ENCODE assay signal across 11 mouse cellular contexts in the genomic region with DNA sequence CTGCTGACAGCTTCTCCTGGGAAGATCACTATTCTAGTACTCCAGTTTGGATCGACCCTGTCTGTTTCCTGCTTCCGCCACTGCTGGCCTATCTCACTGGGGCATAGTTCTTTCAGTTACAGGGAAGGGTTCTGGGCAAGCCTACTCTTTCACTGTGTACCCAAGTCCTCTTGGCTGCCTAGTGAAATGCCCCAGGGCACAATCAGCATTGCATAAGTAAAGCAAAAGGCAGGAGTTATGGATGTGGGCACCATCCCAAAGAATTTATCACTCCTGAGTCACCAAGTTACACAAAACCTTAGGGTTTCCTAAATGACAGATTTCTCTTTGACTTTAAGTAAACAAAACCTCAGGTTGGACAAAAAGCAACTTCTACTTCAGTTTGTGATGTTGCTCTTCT. TPM values are rescaled to one million over a fixed set of nuclear protein-coding genes. Genes with fewer than 3 reads are reported as not detected.
DNase-seq lines count a peak whose midpoint lies in the region; ATAC-seq lines count a peak whose summit lies in the region.
"Had no signal": no experiment of that assay in that cellular context is flagged by ENCODE, and none has a peak within 500 bp of the region (broad histone marks: within the 10 kb centered on the region; RNA-seq: fewer than 3 reads in every experiment).

No protein-coding gene starts in this region.

- H3K9ac ChIP-seq in intestine, embryonic 16.5 days (ENCODE audit: low read depth, low read length), result no peak overlapping the region
- no peak overlapping the region for H3K9ac ChIP-seq in intestine, embryonic 15.5 days
- H3K9ac ChIP-seq in liver, embryonic 12.5 days, result peak overlapping the region; percentile 82
- H3K9ac ChIP-seq: hindbrain, embryonic 13.5 days; lung, embryonic 15.5 days had no signal

- no peak overlapping the region for H3K4me3 ChIP-seq in intestine, embryonic 16.5 days (ENCODE audit: low read length)
- H3K4me3 ChIP-seq in intestine, embryonic 15.5 days (replicated peaks), result no peak overlapping the region
- H3K4me3 ChIP-seq in liver, embryonic 12.5 days, result peak overlapping the region; percentile 74; the same call in 1 of the 2 replicates
- H3K4me3 ChIP-seq: hindbrain, embryonic 13.5 days; lung, embryonic 15.5 days had no signal

- H3K27ac ChIP-seq in intestine, embryonic 16.5 days (ENCODE audit: low read length), result peak overlapping the region; percentile 31
- no peak overlapping the region for H3K27ac ChIP-seq in intestine, embryonic 15.5 days
- peak overlapping the region; percentile 100 for H3K27ac ChIP-seq in liver, embryonic 12.5 days
- H3K27ac ChIP-seq: hindbrain, embryonic 13.5 days; lung, embryonic 15.5 days had no signal

- peaks cover 39% of the 10 kb centered on the region for H3K4me1 ChIP-seq in intestine, embryonic 16.5 days (ENCODE audit: control insufficient read depth, insufficient read depth, low read length)
- peaks cover 11% of the 10 kb centered on the region for H3K4me1 ChIP-seq in intestine, embryonic 15.5 days (replicated peaks)
- H3K4me1 ChIP-seq in liver, embryonic 12.5 days, result peaks cover 91% of the 10 kb centered on the region

- ATAC-seq in intestine, embryonic 16.5 days, result no peak
- ATAC-seq in intestine, embryonic 15.5 days, result no peak
- no peak for ATAC-seq in liver, embryonic 12.5 days
- ATAC-seq in megakaryocyte, adult 5-6 weeks (ENCODE audit: poor library complexity, severe bottlenecking), result no peak

- H3K36me3 ChIP-seq in intestine, embryonic 16.5 days (ENCODE audit: control insufficient read depth, insufficient read depth, low read length), result no peaks in the 10 kb centered on the region
- no peaks in the 10 kb centered on the region for H3K36me3 ChIP-seq in intestine, embryonic 15.5 days
- peaks cover 61% of the 10 kb centered on the region for H3K36me3 ChIP-seq in liver, embryonic 12.5 days
- H3K36me3 ChIP-seq: hindbrain, embryonic 13.5 days; lung, embryonic 15.5 days had no signal

- no peak overlapping the region for H3K4me2 ChIP-seq in intestine, embryonic 16.5 days (ENCODE audit: low read depth, low read length)
- H3K4me2 ChIP-seq in intestine, embryonic 15.5 days (replicated peaks), result no peak overlapping the region
- H3K4me2 ChIP-seq in liver, embryonic 12.5 days, result peak overlapping the region; percentile 79
- H3K4me2 ChIP-seq: hindbrain, embryonic 13.5 days; lung, embryonic 15.5 days had no signal

- H3K27me3 ChIP-seq in intestine, embryonic 16.5 days (replicated peaks; ENCODE audit: control insufficient read depth, insufficient read depth, low read length), result no peaks in the 10 kb centered on the region
- H3K27me3 ChIP-seq in intestine, embryonic 15.5 days (replicated peaks), result no peaks in the 10 kb centered on the region
- H3K27me3 ChIP-seq in liver, embryonic 12.5 days (replicated peaks), result no peaks in the 10 kb centered on the region
- H3K27me3 ChIP-seq: lung, embryonic 15.5 days had no signal

- WGBS in intestine, embryonic 16.5 days, result 70% methylated on average over 2 of the region's 2 CpGs
- WGBS in intestine, embryonic 15.5 days, result 52% methylated on average over 2 of the region's 2 CpGs
- 43% methylated on average over 2 of the region's 2 CpGs for WGBS in liver, embryonic 12.5 days (ENCODE audit: insufficient replicate concordance)

- no peaks in the 10 kb centered on the region for H3K9me3 ChIP-seq in intestine, embryonic 16.5 days (ENCODE audit: control insufficient read depth, low read length)
- no peaks in the 10 kb centered on the region for H3K9me3 ChIP-seq in intestine, embryonic 15.5 days
- H3K9me3 ChIP-seq in liver, embryonic 12.5 days (replicated peaks), result no peaks in the 10 kb centered on the region
- H3K9me3 ChIP-seq: hindbrain, embryonic 13.5 days; lung, embryonic 15.5 days had no signal

- DNase-seq in 3T3-L1 (ENCODE audit: low read depth, low spot score), result peak; percentile 99
- peak; percentile 85 for DNase-seq in adrenal gland, adult 2 months
- DNase-seq in retina, embryonic 14.5 days (ENCODE audit: low spot score), result no peak
- DNase-seq in retina, postnatal 1 day, result no peak
- DNase-seq: gastrocnemius, postnatal 25 days had no signal

RNA-seq across cellular contexts. Expression of a gene that starts 6.3 kb away (rescaled TPM):
- polyA plus RNA-seq in intestine, embryonic 16.5 days (2015; fragmentation: Nextera tagmentation; extraction: Ambion mirVana), result 379 and 381 TPM in 2 replicates
- polyA plus RNA-seq in intestine, embryonic 15.5 days (2015; fragmentation: Nextera tagmentation; extraction: Ambion mirVana), result 247 and 298 TPM in 2 replicates
- total RNA-seq in adrenal gland, adult 2 months (2021), result 10 to 100 TPM; 79.0 to 84.2 TPM
- 298 and 342 TPM in 2 replicates for polyA plus RNA-seq in adrenal gland, adult 2 months (2012; rRNA removed)
- 388 and 396 TPM in 2 replicates for polyA plus RNA-seq in liver, embryonic 12.5 days (2016; fragmentation: Nextera tagmentation; extraction: Ambion mirVana)
- 21.8 and 27.7 TPM in 2 replicates for total RNA-seq in megakaryocyte, adult 5-6 weeks (2015)
- 20.5 and 31.2 TPM in 2 replicates for total RNA-seq in megakaryocyte, adult 5-6 weeks (2017)

RNA-seq across cellular contexts. Expression of a gene that starts 37.5 kb away (rescaled TPM):
- 204 and 245 TPM in 2 replicates for polyA plus RNA-seq in intestine, embryonic 16.5 days (2015; fragmentation: Nextera tagmentation; extraction: Ambion mirVana)
- 133 and 156 TPM in 2 replicates for polyA plus RNA-seq in intestine, embryonic 15.5 days (2015; fragmentation: Nextera tagmentation; extraction: Ambion mirVana)
- 10 to 100 TPM; 77.1 to 84.8 TPM for total RNA-seq in adrenal gland, adult 2 months (2021)
- polyA plus RNA-seq in adrenal gland, adult 2 months (2012; rRNA removed), result 62.4 and 62.8 TPM in 2 replicates
- polyA plus RNA-seq in liver, embryonic 12.5 days (2016; fragmentation: Nextera tagmentation; extraction: Ambion mirVana), result 94.4 and 99.5 TPM in 2 replicates
- total RNA-seq in megakaryocyte, adult 5-6 weeks (2015), result 37.7 and 42.5 TPM in 2 replicates
- total RNA-seq in megakaryocyte, adult 5-6 weeks (2017), result 34.1 and 43.2 TPM in 2 replicates

Comparison
In these comparisons a context has a peak if more than half of its experiments do, and no peak if none do; other contexts are left out.
1. DNase-seq: peak in 3T3-L1 (single experiment) and adrenal gland, adult 2 months (single experiment); none in retina, embryonic 14.5 days (single experiment) and retina, postnatal 1 day (single experiment).